Mouse (Mus musculus) yolk sac, embryonic 10.5 days (tissue): ENCODE results near the gene Cplx1.
"Not testable (repeated sequence)": the region's sequence is repeated elsewhere in the genome, so short reads cannot be mapped to it uniquely, and the experiment has no call there.

ENCODE experiments used
- DNase-seq: peaks from one replicate; pipeline ENCODE4 v3.0.0-alpha.2; 2017; ENCODE audit warnings: low spot score

Gene Cplx1

GRCm38 (mm10) chr5:108515581-108516361 lies 34.1 kb downstream of the Cplx1 start:
- DNase-seq: no peak

- DNase-seq: peak; percentile 55
Observed at GRCm38 (mm10) chr5:108502286-108502685, 47.5 kb downstream of the Cplx1 start.

- DNase-seq: no peak
Observed at GRCm38 (mm10) chr5:108501573-108501972, 48.3 kb downstream of the Cplx1 start.

GRCm38 (mm10) chr5:108486148-108486547 lies 63.7 kb downstream of the Cplx1 start:
- not testable (repeated sequence) for DNase-seq

GRCm38 (mm10) chr5:108485239-108485638 lies 64.6 kb downstream of the Cplx1 start:
- no peak for DNase-seq

GRCm38 (mm10) chr5:108483006-108483405 lies 66.8 kb downstream of the Cplx1 start:
- DNase-seq: no peak

- no peak for DNase-seq
Observed at GRCm38 (mm10) chr5:108475977-108476376, 73.8 kb downstream of the Cplx1 start.

- no peak for DNase-seq
Observed at GRCm38 (mm10) chr5:108473737-108474136, 76.1 kb downstream of the Cplx1 start.

- DNase-seq: no peak
Observed at GRCm38 (mm10) chr5:108469617-108470016, 80.2 kb downstream of the Cplx1 start.
